Mouse (Mus musculus): ENCODE measurements around the gene Glis3.

The Glis3 gene

GRCm38 (mm10) chr19:28655166-28655565, 24.7 kb downstream of the Glis3 start:
- peak; percentile 32 for DNase-seq

- no peak for DNase-seq
These were observed 29.0 kb downstream of the Glis3 start for GRCm38 (mm10) chr19:28650836-28651235.

- peak; percentile 42 for DNase-seq
These were observed 30.4 kb downstream of the Glis3 start for GRCm38 (mm10) chr19:28649489-28649888.

GRCm38 (mm10) chr19:28648881-28649280, 31.0 kb downstream of the Glis3 start:
- DNase-seq, result no peak

GRCm38 (mm10) chr19:28647424-28647823, 32.5 kb downstream of the Glis3 start:
- no peak for DNase-seq

- DNase-seq, result peak; percentile 48
These were observed 33.6 kb downstream of the Glis3 start for GRCm38 (mm10) chr19:28646286-28646685.

- no peak for DNase-seq
These were observed 39.0 kb downstream of the Glis3 start for GRCm38 (mm10) chr19:28640861-28641381.

GRCm38 (mm10) chr19:28635991-28636553, 43.8 kb downstream of the Glis3 start:
- peak; percentile 68 for DNase-seq

- DNase-seq, result no peak
These were observed 44.9 kb downstream of the Glis3 start for GRCm38 (mm10) chr19:28634986-28635385.

- peak; percentile 62 for DNase-seq
These were observed 51.5 kb downstream of the Glis3 start for GRCm38 (mm10) chr19:28628416-28628815.

GRCm38 (mm10) chr19:28626189-28626588, 53.7 kb downstream of the Glis3 start:
- no peak for DNase-seq

- DNase-seq, result no peak
These were observed 55.3 kb downstream of the Glis3 start for GRCm38 (mm10) chr19:28624571-28624970.

GRCm38 (mm10) chr19:28623726-28624125, 56.2 kb downstream of the Glis3 start:
- no peak for DNase-seq

GRCm38 (mm10) chr19:28621608-28622505, 58.0 kb downstream of the Glis3 start:
- DNase-seq, result peak; percentile 74

GRCm38 (mm10) chr19:28617736-28618135, 62.1 kb downstream of the Glis3 start:
- no peak for DNase-seq

- peak; percentile 27 for DNase-seq
These were observed 62.7 kb downstream of the Glis3 start for GRCm38 (mm10) chr19:28617191-28617590.

GRCm38 (mm10) chr19:28616487-28616886, 63.4 kb downstream of the Glis3 start:
- DNase-seq, result no peak

GRCm38 (mm10) chr19:28612249-28612648, 67.6 kb downstream of the Glis3 start:
- no peak for DNase-seq

GRCm38 (mm10) chr19:28608747-28609146, 71.1 kb downstream of the Glis3 start:
- no peak for DNase-seq

- no peak for DNase-seq
These were observed 71.6 kb downstream of the Glis3 start for GRCm38 (mm10) chr19:28608277-28608676.

GRCm38 (mm10) chr19:28600866-28601265, 79.0 kb downstream of the Glis3 start:
- no peak for DNase-seq

GRCm38 (mm10) chr19:28594215-28594614, 85.7 kb downstream of the Glis3 start:
- no peak for DNase-seq

- no peak for DNase-seq
These were observed 86.9 kb downstream of the Glis3 start for GRCm38 (mm10) chr19:28592981-28593380.

Measured in kidney, postnatal 14 days (tissue).